Mouse (Mus musculus): ENCODE data around the gene Cacng5. TPM values are rescaled to one million over a fixed set of nuclear protein-coding genes. Genes with fewer than 3 reads are reported as not detected.

Gene Cacng5
- polyA plus RNA-seq, 1 experiment, result not detected

DNA sequence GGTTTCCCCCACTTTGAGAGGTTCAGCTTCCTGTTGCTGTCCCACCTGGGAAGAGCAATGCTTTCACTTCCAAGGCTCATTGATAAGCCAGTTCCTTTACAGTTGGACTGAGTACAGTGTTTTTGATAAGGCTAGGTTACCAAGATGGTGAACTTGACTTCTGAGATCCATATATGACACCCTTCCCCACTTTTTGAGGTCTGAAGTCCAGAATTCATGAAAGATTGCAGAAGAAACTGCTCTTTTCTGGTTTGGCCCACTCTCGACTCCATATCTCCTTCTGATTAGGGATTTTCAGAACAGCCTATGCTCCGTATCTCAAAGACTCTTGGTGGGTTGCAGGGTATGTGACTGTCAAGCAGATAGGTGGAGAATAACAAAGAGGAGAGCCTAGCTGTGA, 22.1 kb upstream of the Cacng5 start:
- 98% methylated on average over 2 of the region's 2 CpGs for WGBS
- H3K4me1 ChIP-seq (ENCODE audit: control insufficient read depth, insufficient read depth, low read length), result peaks cover 3% of the 10 kb centered on the region; the same call in 1 of the 2 replicates
- TF ChIP-seq CTCF (IDR thresholded peaks at IDR 0.05; ENCODE audit: insufficient read depth, low read depth, low read length) (no peak), POLR2A (IDR thresholded peaks at IDR 0.05; ENCODE audit: insufficient read depth, low read depth, low read length) (no peak)
- H3K27ac ChIP-seq (ENCODE audit: insufficient read depth, low read depth, low read length), result no peak overlapping the region
- no peak overlapping the region for H3K4me3 ChIP-seq (ENCODE audit: insufficient read depth, low read depth, low read length)

DNA sequence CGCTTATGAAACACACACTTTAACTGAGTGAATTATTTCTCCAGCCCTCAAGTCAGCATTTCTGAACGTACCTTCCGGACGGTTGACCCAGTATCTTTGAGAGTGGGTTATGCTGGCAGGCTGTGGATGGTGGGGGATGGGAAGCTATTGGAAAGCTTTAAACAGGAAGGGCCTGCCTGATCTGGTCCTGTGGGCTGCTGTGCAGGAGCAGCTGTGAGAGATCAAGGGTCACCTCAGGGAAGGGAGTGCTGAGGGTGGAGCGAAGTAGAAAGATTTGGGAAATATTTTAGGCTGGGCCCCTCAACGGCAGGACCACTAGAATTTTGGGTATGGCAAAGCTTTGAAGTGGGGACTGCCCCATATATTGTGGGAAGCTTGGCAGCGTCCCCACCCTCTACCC, 16.9 kb upstream of the Cacng5 start:
- Histone ChIP-seq H3K27ac (ENCODE audit: insufficient read depth, low read depth, low read length) (no peak overlapping the region), H3K4me3 (ENCODE audit: insufficient read depth, low read depth, low read length) (no peak overlapping the region), H3K4me1 (ENCODE audit: control insufficient read depth, insufficient read depth, low read length) (peaks cover 16% of the 10 kb centered on the region)
- TF ChIP-seq POLR2A (IDR thresholded peaks at IDR 0.05; ENCODE audit: insufficient read depth, low read depth, low read length) (no peak), CTCF (IDR thresholded peaks at IDR 0.05; ENCODE audit: insufficient read depth, low read depth, low read length) (no peak)
- 68% methylated on average over 7 of the region's 7 CpGs for WGBS

DNA sequence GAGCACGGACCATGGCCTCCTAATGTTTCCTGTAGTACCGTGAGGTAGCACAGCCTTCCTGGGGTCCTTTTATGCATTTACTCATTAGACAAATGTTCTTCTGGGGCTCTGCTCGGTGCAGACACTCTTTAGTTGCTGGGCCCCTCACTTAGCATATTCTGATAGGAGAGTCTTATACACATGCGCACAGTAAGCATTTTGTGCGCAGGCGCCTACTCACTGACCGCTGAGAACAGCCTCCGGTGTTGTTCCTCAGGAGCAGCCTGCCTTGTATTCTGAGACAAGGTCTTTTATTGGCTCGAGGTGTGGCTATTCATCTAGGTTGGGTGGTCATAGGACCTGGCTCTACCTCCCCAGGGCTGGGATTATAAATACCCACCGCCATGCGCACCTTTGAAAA, 16.4 kb upstream of the Cacng5 start:
- no peak overlapping the region for H3K4me3 ChIP-seq (ENCODE audit: insufficient read depth, low read depth, low read length)
- TF ChIP-seq POLR2A (IDR thresholded peaks at IDR 0.05; ENCODE audit: insufficient read depth, low read depth, low read length) (no peak), CTCF (IDR thresholded peaks at IDR 0.05; ENCODE audit: insufficient read depth, low read depth, low read length) (no peak)
- H3K4me1 ChIP-seq (ENCODE audit: control insufficient read depth, insufficient read depth, low read length), result peaks cover 16% of the 10 kb centered on the region
- peak overlapping the region; percentile 17; the same call in 1 of the 2 replicates for H3K27ac ChIP-seq (ENCODE audit: insufficient read depth, low read depth, low read length)
- WGBS, result 81% methylated on average over 11 of the region's 11 CpGs

DNA sequence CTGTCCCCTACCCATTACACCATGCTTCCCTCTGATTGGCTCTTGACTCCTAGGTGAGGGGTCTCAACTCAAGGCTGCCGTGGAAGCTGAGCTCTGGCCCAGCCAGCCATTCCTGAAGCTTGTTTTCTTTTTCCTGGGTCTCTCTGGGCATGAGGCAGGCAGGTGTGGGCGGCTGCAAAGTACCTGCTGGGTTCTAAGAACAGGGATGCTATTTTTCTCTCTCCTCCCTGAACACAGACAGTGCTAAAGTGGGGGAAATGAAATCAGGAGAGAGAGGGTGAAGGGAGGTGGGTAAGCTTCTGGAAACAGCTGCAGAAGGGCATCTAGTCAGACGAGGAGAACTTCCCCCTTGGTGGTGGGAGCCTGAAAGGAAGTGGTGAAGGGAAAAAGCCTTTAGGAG, 14.9 kb upstream of the Cacng5 start:
- no peak overlapping the region for H3K4me3 ChIP-seq (ENCODE audit: insufficient read depth, low read depth, low read length)
- WGBS, result 33% methylated on average over 3 of the region's 3 CpGs
- peaks cover 13% of the 10 kb centered on the region for H3K4me1 ChIP-seq (ENCODE audit: control insufficient read depth, insufficient read depth, low read length)
- no peak for TF ChIP-seq POLR2A (IDR thresholded peaks at IDR 0.05; ENCODE audit: insufficient read depth, low read depth, low read length)
- TF ChIP-seq CTCF (IDR thresholded peaks at IDR 0.05; ENCODE audit: insufficient read depth, low read depth, low read length), result no peak
- H3K27ac ChIP-seq (ENCODE audit: insufficient read depth, low read depth, low read length), result 0 out of 2 replicates have a peak overlapping the region, but pooled peaks have one; percentile 1

DNA sequence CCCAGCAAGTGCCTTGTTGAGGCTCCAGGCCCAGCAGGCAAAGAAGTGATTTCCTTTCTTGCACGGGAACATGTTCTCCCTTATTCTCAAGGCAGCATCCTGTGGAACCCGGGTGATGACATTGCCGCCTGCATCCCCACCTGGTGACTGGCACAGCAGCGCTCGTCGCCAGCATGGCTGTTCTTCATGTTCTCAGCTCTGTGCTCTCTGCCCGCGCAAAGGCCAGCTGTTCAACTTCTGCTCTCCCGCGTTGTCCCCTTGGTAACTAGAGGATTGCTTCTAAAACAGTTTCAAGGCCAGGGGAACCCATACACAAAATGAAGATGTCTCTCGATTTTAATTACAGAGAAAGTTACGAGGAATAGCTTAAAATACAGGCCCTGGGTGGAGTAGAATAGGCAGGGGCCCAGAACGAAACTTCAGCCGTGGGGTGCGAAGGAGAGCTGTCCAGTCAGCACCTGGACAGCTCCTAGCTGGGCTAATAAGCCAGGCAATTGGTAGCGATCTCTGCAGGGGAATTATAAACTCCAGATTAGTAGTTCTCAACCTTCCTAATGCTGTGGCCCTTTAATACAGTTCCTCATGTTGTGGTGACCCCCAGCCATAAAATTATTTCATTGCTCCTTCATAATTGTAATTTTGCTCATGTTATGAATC, 5.1 kb upstream of the Cacng5 start:
- Histone ChIP-seq H3K27ac (ENCODE audit: insufficient read depth, low read depth, low read length) (no peak overlapping the region), H3K4me3 (ENCODE audit: insufficient read depth, low read depth, low read length) (no peak overlapping the region), H3K4me1 (ENCODE audit: control insufficient read depth, insufficient read depth, low read length) (peaks cover 24% of the 10 kb centered on the region)
- 37% methylated on average over 16 of the region's 16 CpGs for WGBS
- TF ChIP-seq CTCF (IDR thresholded peaks at IDR 0.05; ENCODE audit: insufficient read depth, low read depth, low read length) (no peak), POLR2A (IDR thresholded peaks at IDR 0.05; ENCODE audit: insufficient read depth, low read depth, low read length) (no peak)

DNA sequence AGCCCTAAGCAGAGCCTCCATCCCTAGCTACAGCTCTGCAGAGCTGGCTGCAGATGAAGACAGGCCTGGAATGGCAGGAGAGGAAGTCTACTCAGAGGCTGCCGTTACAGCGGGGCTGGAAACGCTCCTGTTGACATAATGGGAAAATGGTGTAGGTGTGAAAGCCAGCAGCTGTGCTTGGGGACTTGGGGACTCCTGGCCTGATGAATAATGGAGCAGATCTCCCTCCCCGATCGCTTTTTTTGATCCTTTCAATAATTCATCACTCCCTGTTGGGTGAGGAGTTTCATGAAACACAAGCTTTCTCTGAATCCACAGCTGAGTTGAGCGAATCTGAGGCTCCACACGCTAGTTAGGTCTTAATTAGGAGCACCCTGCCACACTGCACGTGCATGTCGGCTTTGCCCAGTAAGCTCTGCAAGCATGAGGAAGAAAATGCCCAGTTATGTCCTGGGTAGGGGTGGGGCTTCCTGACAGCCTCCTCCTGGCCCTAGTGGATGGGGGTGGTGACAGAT, 2.9 kb upstream of the Cacng5 start:
- no peak overlapping the region for H3K4me3 ChIP-seq (ENCODE audit: insufficient read depth, low read depth, low read length)
- 19% methylated on average over 9 of the region's 9 CpGs for WGBS
- peaks cover 24% of the 10 kb centered on the region for H3K4me1 ChIP-seq (ENCODE audit: control insufficient read depth, insufficient read depth, low read length)
- H3K27ac ChIP-seq (ENCODE audit: insufficient read depth, low read depth, low read length), result peak overlapping the region; percentile 31; the same call in 1 of the 2 replicates
- TF ChIP-seq POLR2A (IDR thresholded peaks at IDR 0.05; ENCODE audit: insufficient read depth, low read depth, low read length), result no peak
- TF ChIP-seq CTCF (IDR thresholded peaks at IDR 0.05; ENCODE audit: insufficient read depth, low read depth, low read length), result no peak

DNA sequence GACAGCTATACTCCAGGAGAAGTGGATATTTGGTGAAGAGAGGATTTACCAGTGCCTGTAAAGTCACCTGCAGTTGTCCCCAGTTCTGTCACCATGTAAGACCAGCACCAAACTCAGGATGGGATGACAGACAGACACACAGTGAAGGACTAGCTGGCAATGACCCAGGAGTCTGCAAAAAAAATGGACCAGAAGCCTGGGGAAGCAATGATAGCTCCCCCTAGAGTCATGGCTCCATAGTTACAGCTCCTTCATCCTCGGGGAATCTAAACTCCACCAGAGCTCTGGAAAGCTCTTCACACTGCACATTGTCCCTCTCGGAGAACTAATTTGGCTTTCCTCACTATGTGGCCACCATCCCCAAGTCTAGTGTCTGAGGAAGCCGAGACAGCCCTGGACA, 1.5 kb downstream of the Cacng5 start:
- no peak for TF ChIP-seq POLR2A (IDR thresholded peaks at IDR 0.05; ENCODE audit: insufficient read depth, low read depth, low read length)
- no peak for TF ChIP-seq CTCF (IDR thresholded peaks at IDR 0.05; ENCODE audit: insufficient read depth, low read depth, low read length)
- 19% methylated on average over 3 of the region's 3 CpGs for WGBS
- Histone ChIP-seq H3K27ac (ENCODE audit: insufficient read depth, low read depth, low read length) (peak overlapping the region; percentile 86), H3K4me3 (ENCODE audit: insufficient read depth, low read depth, low read length) (peak overlapping the region; percentile 68), H3K4me1 (ENCODE audit: control insufficient read depth, insufficient read depth, low read length) (peaks cover 36% of the 10 kb centered on the region)

DNA sequence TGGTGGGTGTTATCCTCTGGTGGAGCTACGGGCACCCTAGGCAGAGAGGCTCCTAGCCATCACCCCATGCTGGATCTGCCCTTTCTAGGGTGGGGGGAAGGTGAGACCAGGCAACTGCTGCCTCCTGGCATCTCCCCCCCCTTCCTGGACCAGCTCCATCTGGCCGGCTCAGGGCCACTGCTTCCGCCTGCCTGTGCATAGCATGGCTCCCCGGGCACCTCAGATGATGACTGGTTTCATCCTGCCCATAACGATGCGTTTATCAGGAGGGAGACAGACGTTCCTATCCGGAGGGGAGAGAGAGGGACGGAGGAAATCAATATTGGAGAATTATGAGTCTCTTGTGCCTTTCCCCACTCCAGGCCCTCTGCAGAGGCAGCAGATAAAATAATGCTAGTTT, 9.5 kb downstream of the Cacng5 start:
- WGBS, result 40% methylated on average over 9 of the region's 9 CpGs
- peaks cover 49% of the 10 kb centered on the region for H3K4me1 ChIP-seq (ENCODE audit: control insufficient read depth, insufficient read depth, low read length)
- TF ChIP-seq POLR2A (IDR thresholded peaks at IDR 0.05; ENCODE audit: insufficient read depth, low read depth, low read length) (no peak), CTCF (IDR thresholded peaks at IDR 0.05; ENCODE audit: insufficient read depth, low read depth, low read length) (no peak)
- H3K27ac ChIP-seq (ENCODE audit: insufficient read depth, low read depth, low read length), result peak overlapping the region; percentile 44; the same call in 1 of the 2 replicates
- no peak overlapping the region for H3K4me3 ChIP-seq (ENCODE audit: insufficient read depth, low read depth, low read length)

DNA sequence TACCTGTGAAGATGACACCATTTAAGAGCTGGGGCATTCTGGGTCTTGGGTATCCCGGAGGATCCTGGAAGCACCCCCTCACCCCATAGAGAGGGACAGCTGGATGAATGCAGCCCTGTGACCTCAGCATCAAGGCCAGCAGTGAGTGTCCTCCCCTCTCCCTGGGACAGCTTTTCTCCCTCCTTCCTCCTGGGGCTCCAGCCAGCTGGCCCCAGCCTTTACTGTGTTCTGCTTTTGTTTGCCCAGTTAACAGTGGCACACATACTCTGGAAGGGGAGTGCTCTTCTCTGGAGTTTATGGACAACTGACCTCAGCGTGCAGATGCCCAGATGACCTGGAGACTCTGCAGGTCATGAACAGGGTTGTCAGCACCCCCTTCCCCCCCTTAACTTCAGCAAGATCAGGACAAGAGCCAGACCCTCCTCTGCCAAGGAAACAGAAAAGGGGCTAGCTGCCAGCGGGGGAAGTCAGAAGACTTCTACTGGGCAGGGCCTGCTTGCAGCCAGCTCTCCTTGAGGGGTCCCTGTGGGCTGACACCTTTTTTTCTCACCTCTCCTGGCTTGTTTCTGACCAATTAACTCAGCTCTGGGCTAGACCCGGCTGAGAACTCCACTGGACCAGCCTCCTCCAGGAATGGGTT, 10.8 kb downstream of the Cacng5 start:
- Histone ChIP-seq H3K4me3 (ENCODE audit: insufficient read depth, low read depth, low read length) (no peak overlapping the region), H3K27ac (ENCODE audit: insufficient read depth, low read depth, low read length) (peak overlapping the region; percentile 17; the same call in 1 of the 2 replicates), H3K4me1 (ENCODE audit: control insufficient read depth, insufficient read depth, low read length) (peaks cover 48% of the 10 kb centered on the region)
- no peak for TF ChIP-seq POLR2A (IDR thresholded peaks at IDR 0.05; ENCODE audit: insufficient read depth, low read depth, low read length)
- no peak for TF ChIP-seq CTCF (IDR thresholded peaks at IDR 0.05; ENCODE audit: insufficient read depth, low read depth, low read length)
- 34% methylated on average over 4 of the region's 4 CpGs for WGBS
